Mouse (Mus musculus) heart, postnatal 14 days (tissue): Measurements from ENCODE around the gene Olfr307. TPM values are rescaled to one million over a fixed set of nuclear protein-coding genes. Genes with fewer than 3 reads are reported as not detected.
"Not testable (repeated sequence)": the region's sequence is repeated elsewhere in the genome, so short reads cannot be mapped to it uniquely, and the experiment has no call there.

Source experiments
- DNase-seq, 2 experiments: peaks; one replicate each; pipeline ENCODE4 v3.0.0; 2021 to 2022
- intact Hi-C: fragments of 180-260 bp; cut with DNase I; formaldehyde crosslinking; loops from one replicate; pipeline ENCODE4 v1.15.1; 2025
- long read RNA-seq, 2 experiments: library from polyadenylated mRNA; stranded (forward); transcript quantifications; one replicate each; pipeline ENCODE4 v2.0.0; 2021
- microRNA-seq, 2 experiments: library from miRNA; unstranded; fragments of <30 nt; microRNA quantifications; one replicate each; pipeline ENCODE4 v1.2.0; 2021 to 2022
- total RNA-seq, 2 experiments: library from RNA; stranded (reverse); gene quantifications; 2 replicates each; pipeline ENCODE4 v1.2.3; 2021

Gene Olfr307
- total RNA-seq: not detected
- long read RNA-seq, experiment 1: 0 reads
- long read RNA-seq, experiment 2: 0 reads

DNA sequence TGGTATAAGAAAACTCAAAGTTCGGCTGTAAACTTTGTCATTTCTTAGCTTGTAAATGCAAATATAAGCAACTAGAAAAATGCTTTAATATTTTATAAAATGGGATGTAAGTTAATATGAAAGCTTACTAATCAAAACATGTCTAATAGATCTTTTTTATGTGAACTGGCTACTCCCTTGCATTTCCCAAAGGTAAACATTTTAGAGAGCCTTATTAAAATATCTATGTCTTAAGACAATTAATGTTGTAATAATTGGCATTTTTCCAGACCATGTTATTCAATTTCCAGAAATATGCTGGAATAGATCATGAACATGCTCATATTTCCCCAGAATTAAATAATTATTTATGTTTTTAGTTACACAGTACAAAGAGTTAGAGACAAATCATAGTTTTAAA, at the start of gene Olfr307:
Gene Olfr307, minus strand, starts transcription at position 101 of the 400 bp plus-strand sequence.
- DNase-seq: no peak

DNA sequence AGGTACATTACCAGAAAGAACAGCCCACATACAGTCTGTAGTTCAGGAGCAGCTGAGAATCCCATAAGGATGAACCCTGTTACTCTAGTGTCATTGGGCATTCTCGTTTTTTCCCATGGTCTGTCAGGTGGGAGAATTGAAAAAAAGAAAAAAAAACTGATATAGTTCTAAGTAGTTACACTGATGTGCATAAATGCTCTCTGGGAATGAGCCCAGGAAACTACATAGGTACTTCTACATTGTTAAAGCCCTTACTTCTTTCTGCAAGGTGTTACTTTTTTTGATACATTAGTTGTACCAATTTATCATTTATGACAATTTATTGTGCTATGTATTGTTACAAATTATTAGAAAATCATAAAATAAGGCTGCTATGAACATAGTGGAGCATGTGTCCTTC, 49.2 kb upstream of the Olfr307 start, which contains the start of gene Olfr304:
Gene Olfr304, minus strand, starts transcription at position 101 of the 400 bp plus-strand sequence.
- no peak for DNase-seq
- intact Hi-C loops: no loop called here

More for the DNA sequence above, at the start of gene Olfr307:
- intact Hi-C loops: no loop called here

DNA sequence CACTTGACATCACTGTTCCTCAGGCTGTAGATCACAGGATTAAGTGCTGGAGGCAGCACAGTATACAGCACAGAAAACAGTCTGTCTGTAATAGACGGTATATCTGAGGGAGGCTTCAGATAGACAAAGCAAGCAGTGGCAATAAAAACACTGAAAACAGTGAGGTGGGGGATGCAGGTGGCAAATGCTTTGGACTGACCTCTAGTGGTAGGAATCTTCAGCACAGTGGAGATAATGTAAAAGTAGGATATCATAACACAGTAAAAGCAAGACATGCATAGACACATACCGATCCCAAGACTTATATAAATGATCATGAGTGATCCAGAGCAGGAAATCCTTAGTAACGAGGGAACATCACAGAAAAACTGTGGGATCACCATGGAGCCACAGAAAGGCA, 48.4 kb upstream of the Olfr307 start:
- DNase-seq: no peak
- intact Hi-C loops: no loop called here

DNA sequence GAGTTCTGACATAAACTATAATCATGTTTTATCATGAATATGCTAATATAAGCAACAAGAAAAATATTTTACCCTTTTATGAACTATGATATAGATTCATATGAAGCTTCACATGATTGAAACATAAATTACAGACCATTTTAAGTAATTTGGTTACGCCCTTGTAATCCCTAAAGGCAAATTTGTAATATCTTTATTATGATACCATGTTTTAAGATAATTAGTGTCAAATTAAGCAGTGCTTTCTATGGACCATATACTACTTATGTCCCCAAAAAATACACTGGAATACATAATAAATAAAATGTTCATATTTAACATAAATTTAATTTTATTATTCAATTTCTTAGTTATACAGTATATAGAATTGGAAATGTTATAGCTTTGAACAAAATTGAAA, 29.4 kb upstream of the Olfr307 start, which contains the start of gene Olfr305:
Gene Olfr305, minus strand, starts transcription at position 101 of the 400 bp plus-strand sequence.
- no peak for DNase-seq
- intact Hi-C loops: no loop called here

DNA sequence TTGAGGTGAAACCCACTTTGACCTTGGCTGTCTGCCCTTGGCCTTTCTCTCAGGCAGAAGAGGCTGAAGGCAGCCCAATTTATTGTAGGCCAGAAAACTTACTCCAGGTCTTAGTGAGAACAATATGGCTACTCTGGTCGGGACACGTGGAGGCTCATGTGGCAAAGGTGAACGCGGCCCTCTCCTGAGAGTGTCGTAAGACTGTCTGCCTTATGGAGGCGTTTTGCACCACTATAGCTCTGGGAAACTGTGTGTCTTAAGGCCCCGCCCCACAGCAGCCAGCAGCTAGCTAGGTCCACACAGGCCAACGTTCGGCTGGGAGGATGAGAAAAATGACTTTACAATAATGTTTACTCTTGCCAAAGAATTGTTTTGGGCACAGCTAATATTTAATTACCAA, 8.9 kb upstream of the Olfr307 start:
- intact Hi-C loops, DNase-seq: not testable (repeated sequence)

DNA sequence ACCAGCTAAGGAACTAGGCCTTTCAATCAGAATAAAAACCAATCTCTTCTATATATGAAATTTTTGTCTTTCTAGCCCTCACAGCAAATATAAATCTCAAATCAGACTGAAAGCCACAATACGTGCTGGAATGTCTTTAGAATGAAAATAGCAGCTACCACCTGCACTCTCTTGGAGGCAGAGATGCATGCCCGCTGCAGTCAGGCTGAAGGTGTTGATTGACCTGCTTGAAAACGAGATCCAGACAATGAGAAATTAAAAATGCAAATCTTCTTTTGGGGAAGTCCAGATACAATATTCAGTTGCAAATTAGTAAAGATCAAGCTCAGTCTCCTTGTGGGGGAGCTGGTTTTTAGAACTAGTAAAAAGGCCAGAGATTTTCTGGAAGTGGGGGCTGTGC, 6.9 kb upstream of the Olfr307 start:
- intact Hi-C loops: no loop called here
- no peak for DNase-seq

DNA sequence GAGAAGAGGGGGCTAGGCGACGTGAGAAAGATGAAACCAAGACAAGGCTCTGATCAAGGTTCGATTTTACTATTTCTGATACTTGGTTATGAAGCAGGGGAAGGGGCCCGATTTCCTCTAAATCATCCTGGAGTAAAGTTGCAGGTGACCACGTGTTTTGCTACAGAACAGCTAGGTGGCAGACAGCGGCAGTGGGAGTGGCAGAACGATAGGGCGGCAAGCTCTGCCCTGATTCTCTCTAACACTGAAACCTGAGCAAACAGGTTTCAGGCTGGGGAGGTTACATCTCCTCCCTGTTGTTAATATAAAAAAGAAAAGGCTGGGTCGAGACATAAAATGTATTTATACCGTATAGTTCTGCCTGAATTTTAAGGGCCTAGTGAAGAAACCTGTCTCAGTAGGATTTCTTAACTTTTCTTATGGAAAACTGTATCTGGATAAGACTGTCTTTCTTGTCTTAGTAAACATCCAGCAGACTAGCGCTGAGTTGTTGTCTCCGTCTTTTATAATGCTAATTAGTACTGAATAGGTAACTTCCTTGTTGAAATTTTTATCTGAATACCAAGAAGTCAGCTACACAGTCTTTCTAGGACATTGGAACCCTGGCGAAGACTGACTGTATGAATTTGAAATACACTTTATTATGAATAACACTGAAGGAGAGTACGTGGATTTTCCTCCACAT, 5.6 kb upstream of the Olfr307 start:
- intact Hi-C loops: no loop called here
- DNase-seq: no peak

DNA sequence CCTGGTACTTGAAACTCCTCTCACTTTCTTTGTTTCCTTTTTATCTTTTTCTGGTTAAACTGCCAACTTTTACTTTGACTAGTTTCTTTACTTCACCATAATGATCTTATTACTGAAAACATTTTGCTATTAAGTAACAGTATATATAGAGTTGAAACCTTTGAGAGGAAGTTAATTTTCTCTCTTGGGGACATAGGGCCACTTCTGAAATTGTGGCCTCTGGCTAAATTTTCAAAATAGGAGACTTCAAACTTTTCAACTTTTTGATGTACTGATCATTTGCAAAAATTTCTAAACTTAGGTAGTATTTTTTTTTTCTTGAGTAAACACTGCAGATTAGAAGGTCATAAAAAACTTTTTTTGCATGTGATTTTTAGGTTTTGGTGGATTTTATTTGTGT, 11.9 kb downstream of the Olfr307 start, which contains the start of gene Olfr308:
Gene Olfr308, minus strand, starts transcription at position 101 of the 400 bp plus-strand sequence.
- intact Hi-C loops: no loop called here
- no peak for DNase-seq

DNA sequence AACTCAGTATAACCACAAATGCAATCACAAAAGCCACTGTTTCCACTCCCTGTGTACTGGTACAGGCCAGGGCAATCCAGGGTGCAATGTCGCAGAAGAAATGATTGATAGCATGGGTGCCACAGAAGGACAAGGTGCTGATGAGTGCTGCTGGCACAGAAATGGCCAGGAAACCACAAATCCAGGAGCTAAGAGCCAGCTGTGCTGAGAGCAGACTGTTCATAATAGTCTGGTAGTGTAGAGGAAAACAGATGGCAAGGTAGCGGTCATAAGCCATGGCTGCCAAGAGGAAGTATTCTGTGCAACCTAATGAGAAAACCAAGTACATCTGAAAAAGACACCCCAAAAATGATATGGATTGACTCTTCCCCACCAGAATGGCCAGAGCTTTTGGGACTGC, 16.1 kb downstream of the Olfr307 start:
- intact Hi-C loops: no loop called here
- no peak for DNase-seq

DNA sequence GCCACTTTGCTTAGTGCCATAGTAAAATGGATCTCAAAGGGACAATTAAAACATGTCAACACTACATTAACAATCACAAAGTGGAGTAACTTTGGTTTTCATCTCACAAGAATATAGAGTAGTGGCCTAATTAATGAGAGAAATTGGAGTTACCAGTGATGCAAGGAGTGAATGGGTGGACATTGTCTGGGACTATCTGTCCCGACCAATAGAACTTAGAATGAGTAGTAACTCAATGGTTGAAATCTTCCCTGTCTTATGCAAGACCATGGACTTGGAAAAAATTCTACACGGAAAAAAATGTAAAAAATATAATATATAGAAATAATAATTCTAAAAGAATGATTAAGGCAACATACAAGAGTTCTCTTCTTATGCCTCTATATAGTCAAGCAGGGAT, 23.8 kb downstream of the Olfr307 start, which contains the start of gene Olfr309:
Gene Olfr309, minus strand, starts transcription at position 101 of the 400 bp plus-strand sequence.
- intact Hi-C loops: no loop called here
- DNase-seq: no peak

Small RNAs within 50 kb of the gene (microRNA-seq; reads per million reads assigned to microRNA genes)
- 0 reads per million in 2 experiments for gene Gm23192

Other genes with a start within 250 kb of the Olfr307 start
- not detected for gene Vmn2r75, start 165.8 kb downstream of the Olfr307 start, total RNA-seq
- gene Vmn2r76, start 91.3 kb downstream of the Olfr307 start, total RNA-seq: not detected
- gene Olfr310, start 60.4 kb downstream of the Olfr307 start, total RNA-seq: not detected
- gene Olfr309, start 23.9 kb downstream of the Olfr307 start, total RNA-seq: not detected
- not detected for gene Olfr308, start 12.0 kb downstream of the Olfr307 start, total RNA-seq
- not detected for gene Olfr305, start 29.3 kb upstream of the Olfr307 start, total RNA-seq
- not detected for gene Olfr304, start 49.1 kb upstream of the Olfr307 start, total RNA-seq
- gene Olfr303, start 60.2 kb upstream of the Olfr307 start, total RNA-seq: not detected
- gene Olfr301, start 66.3 kb upstream of the Olfr307 start, total RNA-seq: not detected
- gene Olfr299, start 122.3 kb upstream of the Olfr307 start, total RNA-seq: not detected
- gene Olfr298, start 154.9 kb upstream of the Olfr307 start, total RNA-seq: not detected
- not detected for gene Olfr297, start 182.4 kb upstream of the Olfr307 start, total RNA-seq
- gene Olfr295, start 246.3 kb upstream of the Olfr307 start, total RNA-seq: not detected